Mouse (Mus musculus): Measurements from ENCODE around the gene Capn15. TPM values are rescaled to one million over a fixed set of nuclear protein-coding genes. Genes with fewer than 3 reads are reported as not detected.

The Capn15 gene
- polyA plus RNA-seq, 1 experiment from 2014 or later = 8.3 TPM

GRCm38 (mm10) chr17:26013711-26014110 is 28.1 kb upstream of the Capn15 start:
- ATAC-seq (no peak), DNase-seq (no peak)
- H3K4me1 ChIP-seq (ENCODE audit: insufficient read depth) = peaks cover 9% of the 10 kb centered on the region
- WGBS (ENCODE audit: insufficient replicate concordance) = 74% methylated on average over 10 of the region's 10 CpGs
- H3K27ac ChIP-seq (ENCODE audit: low read depth) = no peak overlapping the region
- no peak overlapping the region for H3K4me2 ChIP-seq (ENCODE audit: low read depth, low read length)
- H3K36me3 ChIP-seq (replicated peaks; ENCODE audit: insufficient read depth, low read length) = no peaks in the 10 kb centered on the region; the same call in none of the 2 replicates
- H3K4me3 ChIP-seq (ENCODE audit: low read depth, low read length) = no peak overlapping the region
- no peak for TF ChIP-seq EP300 (IDR thresholded peaks at IDR 0.05; ENCODE audit: low read depth)
- TF ChIP-seq CTCF (IDR thresholded peaks at IDR 0.05; ENCODE audit: low read depth) = no peak
- no peaks in the 10 kb centered on the region for H3K27me3 ChIP-seq (ENCODE audit: insufficient read depth, low read length)
- H3K9me3 ChIP-seq (ENCODE audit: low read length) = no peaks in the 10 kb centered on the region
- H3K9ac ChIP-seq (replicated peaks) = no peak overlapping the region

GRCm38 (mm10) chr17:26011841-26012460 is 26.4 kb upstream of the Capn15 start:
- no peaks in the 10 kb centered on the region; the same call in none of the 2 replicates for H3K36me3 ChIP-seq (replicated peaks; ENCODE audit: insufficient read depth, low read length)
- H3K9ac ChIP-seq (replicated peaks) = no peak overlapping the region
- peaks cover 9% of the 10 kb centered on the region for H3K4me1 ChIP-seq (ENCODE audit: insufficient read depth)
- peak; percentile 89 for TF ChIP-seq CTCF (IDR thresholded peaks at IDR 0.05; ENCODE audit: low read depth)
- TF ChIP-seq EP300 (IDR thresholded peaks at IDR 0.05; ENCODE audit: low read depth) = peak; percentile 41; the same call in 1 of the 2 replicates
- ATAC-seq (peak; percentile 95), DNase-seq (peak; percentile 89)
- H3K9me3 ChIP-seq (ENCODE audit: low read length) = no peaks in the 10 kb centered on the region
- no peaks in the 10 kb centered on the region for H3K27me3 ChIP-seq (ENCODE audit: insufficient read depth, low read length)
- H3K27ac ChIP-seq (ENCODE audit: low read depth) = no peak overlapping the region
- peak overlapping the region; percentile 27 for H3K4me3 ChIP-seq (ENCODE audit: low read depth, low read length)
- peak overlapping the region; percentile 67 for H3K4me2 ChIP-seq (ENCODE audit: low read depth, low read length)
- WGBS (ENCODE audit: insufficient replicate concordance) = 6% methylated on average over 15 of the region's 15 CpGs

GRCm38 (mm10) chr17:26009540-26009939 is 23.9 kb upstream of the Capn15 start:
- no peaks in the 10 kb centered on the region for H3K9me3 ChIP-seq (ENCODE audit: low read length)
- peak; percentile 83 for DNase-seq
- H3K4me3 ChIP-seq (ENCODE audit: low read depth, low read length) = no peak overlapping the region
- WGBS (ENCODE audit: insufficient replicate concordance) = 25% methylated on average over 4 of the region's 4 CpGs
- no peaks in the 10 kb centered on the region for H3K27me3 ChIP-seq (ENCODE audit: insufficient read depth, low read length)
- no peak overlapping the region for H3K4me2 ChIP-seq (ENCODE audit: low read depth, low read length)
- no peak overlapping the region for H3K27ac ChIP-seq (ENCODE audit: low read depth)
- no peaks in the 10 kb centered on the region; the same call in 1 of the 2 replicates for H3K36me3 ChIP-seq (replicated peaks; ENCODE audit: insufficient read depth, low read length)
- peak; percentile 64 for ATAC-seq
- H3K4me1 ChIP-seq (ENCODE audit: insufficient read depth) = peaks cover 12% of the 10 kb centered on the region
- H3K9ac ChIP-seq (replicated peaks) = no peak overlapping the region
- TF ChIP-seq CTCF (IDR thresholded peaks at IDR 0.05; ENCODE audit: low read depth) (peak; percentile 99), EP300 (IDR thresholded peaks at IDR 0.05; ENCODE audit: low read depth) (no peak)

- H3K4me2 ChIP-seq (ENCODE audit: low read depth, low read length) = no peak overlapping the region
- no peaks in the 10 kb centered on the region for H3K9me3 ChIP-seq (ENCODE audit: low read length)
- H3K27me3 ChIP-seq (ENCODE audit: insufficient read depth, low read length) = no peaks in the 10 kb centered on the region
- no peak for ATAC-seq
- H3K27ac ChIP-seq (ENCODE audit: low read depth) = peak overlapping the region; percentile 35; the same call in 1 of the 2 replicates
- DNase-seq = no peak
- H3K9ac ChIP-seq (replicated peaks) = no peak overlapping the region
- peaks cover 12% of the 10 kb centered on the region for H3K4me1 ChIP-seq (ENCODE audit: insufficient read depth)
- 0 out of 2 replicates have a peak, but pooled peaks have one; percentile 20 for TF ChIP-seq EP300 (IDR thresholded peaks at IDR 0.05; ENCODE audit: low read depth)
- TF ChIP-seq CTCF (IDR thresholded peaks at IDR 0.05; ENCODE audit: low read depth) = no peak
- H3K4me3 ChIP-seq (ENCODE audit: low read depth, low read length) = no peak overlapping the region
- no peaks in the 10 kb centered on the region; the same call in 1 of the 2 replicates for H3K36me3 ChIP-seq (replicated peaks; ENCODE audit: insufficient read depth, low read length)
- WGBS (ENCODE audit: insufficient replicate concordance) = 41% methylated on average over 7 of the region's 7 CpGs
Measured at GRCm38 (mm10) chr17:26008787-26009186, 23.2 kb upstream of the Capn15 start.

- Histone ChIP-seq H3K27me3 (ENCODE audit: insufficient read depth, low read length) (no peaks in the 10 kb centered on the region), H3K4me1 (ENCODE audit: insufficient read depth) (peaks cover 12% of the 10 kb centered on the region), H3K4me2 (ENCODE audit: low read depth, low read length) (no peak overlapping the region), H3K36me3 (replicated peaks; ENCODE audit: insufficient read depth, low read length) (no peaks in the 10 kb centered on the region; the same call in 1 of the 2 replicates), H3K9me3 (ENCODE audit: low read length) (no peaks in the 10 kb centered on the region), H3K9ac (replicated peaks) (no peak overlapping the region), H3K27ac (ENCODE audit: low read depth) (peak overlapping the region; percentile 35; the same call in 1 of the 2 replicates), H3K4me3 (ENCODE audit: low read depth, low read length) (no peak overlapping the region)
- no peak for TF ChIP-seq EP300 (IDR thresholded peaks at IDR 0.05; ENCODE audit: low read depth)
- no peak for TF ChIP-seq CTCF (IDR thresholded peaks at IDR 0.05; ENCODE audit: low read depth)
- DNase-seq = no peak
- ATAC-seq = no peak
Measured at GRCm38 (mm10) chr17:26008331-26008730, 22.7 kb upstream of the Capn15 start.

GRCm38 (mm10) chr17:26007646-26008045 is 22.1 kb upstream of the Capn15 start:
- Histone ChIP-seq H3K4me1 (ENCODE audit: insufficient read depth) (peaks cover 12% of the 10 kb centered on the region), H3K27ac (ENCODE audit: low read depth) (no peak overlapping the region), H3K36me3 (replicated peaks; ENCODE audit: insufficient read depth, low read length) (no peaks in the 10 kb centered on the region; the same call in 1 of the 2 replicates), H3K9me3 (ENCODE audit: low read length) (no peaks in the 10 kb centered on the region), H3K4me3 (ENCODE audit: low read depth, low read length) (no peak overlapping the region), H3K9ac (replicated peaks) (no peak overlapping the region), H3K4me2 (ENCODE audit: low read depth, low read length) (0 out of 2 replicates have a peak overlapping the region, but pooled peaks have one; percentile 0), H3K27me3 (ENCODE audit: insufficient read depth, low read length) (no peaks in the 10 kb centered on the region)
- TF ChIP-seq EP300 (IDR thresholded peaks at IDR 0.05; ENCODE audit: low read depth) (no peak), CTCF (IDR thresholded peaks at IDR 0.05; ENCODE audit: low read depth) (no peak)
- 27% methylated on average over 2 of the region's 2 CpGs for WGBS (ENCODE audit: insufficient replicate concordance)
- DNase-seq (no peak), ATAC-seq (no peak)

All from liver, postnatal 0 days (tissue).